Mouse (Mus musculus) ovary, adult 10 weeks (tissue): ENCODE data around the gene Hsd3b7. TPM values are rescaled to one million over a fixed set of nuclear protein-coding genes. Genes with fewer than 3 reads are reported as not detected.

Source experiments
- polyA plus RNA-seq: library from polyadenylated mRNA; stranded (reverse); fragments of 350-450 nt; fragmentation: Illumina TruSeq; extraction: RNeasy Lipid Tissue Mini Kit (QIAGEN cat#74804); gene quantifications from one replicate; pipeline ENCODE4 v1.2.3, GENCODE M21; 2014

The Hsd3b7 gene
- polyA plus RNA-seq, result 8.1 TPM

GRCm38 (mm10) chr7:127800435-127801009 lies at the start of gene Hsd3b7:
Gene Hsd3b7, plus strand, starts transcription at chr7:127800604.

GRCm38 (mm10) chr7:127769651-127770038 lies 30.8 kb upstream of the Hsd3b7 start, which contains the start of gene Orai3:
Gene Orai3, plus strand, starts transcription at chr7:127769815.

GRCm38 (mm10) chr7:127776426-127776825 lies 24.0 kb upstream of the Hsd3b7 start, which contains the start of gene Setd1a:
Gene Setd1a, plus strand, starts transcription at chr7:127776670.

GRCm38 (mm10) chr7:127785308-127785707 lies 15.1 kb upstream of the Hsd3b7 start, which contains the start of gene Gm49388:
Gene Gm49388, plus strand, starts transcription at chr7:127785608.

GRCm38 (mm10) chr7:127824176-127824871 lies 23.9 kb downstream of the Hsd3b7 start, which contains the start of the genes Stx4a and Stx1b:
Gene Stx4a, plus strand, starts transcription at chr7:127824294.
Gene Stx1b, minus strand, starts transcription at chr7:127824549.

Other genes with a start within 250 kb of the Hsd3b7 start
- gene Tmem265, start 239.2 kb upstream of the Hsd3b7 start, polyA plus RNA-seq, result not detected
- gene Phkg2, start 227.3 kb upstream of the Hsd3b7 start, polyA plus RNA-seq, result 7.7 TPM
- not detected for gene Ccdc189, start 212.0 kb upstream of the Hsd3b7 start, polyA plus RNA-seq
- 2.9 TPM for gene Rnf40, start 211.8 kb upstream of the Hsd3b7 start, polyA plus RNA-seq
- gene Zfp629, start 184.8 kb upstream of the Hsd3b7 start, polyA plus RNA-seq, result 11.5 TPM
- gene Bcl7c, start 91.7 kb upstream of the Hsd3b7 start, polyA plus RNA-seq, result 6.5 TPM
- gene Ctf1, start 87.9 kb upstream of the Hsd3b7 start, polyA plus RNA-seq, result 2.4 TPM
- not detected for gene Ctf2, start 68.4 kb upstream of the Hsd3b7 start, polyA plus RNA-seq
- gene Fbxl19, start 56.1 kb upstream of the Hsd3b7 start, polyA plus RNA-seq, result 0.66 TPM
- 2.7 TPM for gene Orai3, start 30.8 kb upstream of the Hsd3b7 start, polyA plus RNA-seq
- gene Setd1a, start 23.9 kb upstream of the Hsd3b7 start, polyA plus RNA-seq, result 6.6 TPM
- not detected for gene Gm49388, start 15.0 kb upstream of the Hsd3b7 start, polyA plus RNA-seq
- 12.8 TPM for gene Stx4a, start 23.7 kb downstream of the Hsd3b7 start, polyA plus RNA-seq
- gene Stx1b, start 23.9 kb downstream of the Hsd3b7 start, polyA plus RNA-seq, result 1.1 TPM
- gene Zfp646, start 75.6 kb downstream of the Hsd3b7 start, polyA plus RNA-seq, result 9.1 TPM
- 4.3 TPM for gene Zfp668, start 76.2 kb downstream of the Hsd3b7 start, polyA plus RNA-seq
- not detected for gene Prss53, start 90.4 kb downstream of the Hsd3b7 start, polyA plus RNA-seq
- not detected for gene Gm21974, start 94.8 kb downstream of the Hsd3b7 start, polyA plus RNA-seq
- gene Vkorc1, start 95.0 kb downstream of the Hsd3b7 start, polyA plus RNA-seq, result 68.1 TPM
- 3.2 TPM for gene Bckdk, start 103.5 kb downstream of the Hsd3b7 start, polyA plus RNA-seq
- 7.5 TPM for gene Kat8, start 111.9 kb downstream of the Hsd3b7 start, polyA plus RNA-seq
- gene Prss8, start 129.5 kb downstream of the Hsd3b7 start, polyA plus RNA-seq, result not detected
- gene Prss36, start 146.1 kb downstream of the Hsd3b7 start, polyA plus RNA-seq, result not detected
- gene Fus, start 166.9 kb downstream of the Hsd3b7 start, polyA plus RNA-seq, result 903 TPM
- gene Pycard, start 193.3 kb downstream of the Hsd3b7 start, polyA plus RNA-seq, result 5.3 TPM
- gene Trim72, start 203.3 kb downstream of the Hsd3b7 start, polyA plus RNA-seq, result not detected